Mouse (Mus musculus) bone marrow, adult 2 months (tissue): ENCODE data around the gene Atg4a-ps.

ENCODE experiments used
- CTCF ChIP-seq: fragments of 200-500 bp; IDR thresholded peaks from 2 replicates; pipeline ENCODE4 v1.5.1; 2011; ENCODE audit warnings: low read length, control low read depth; ENCODE audit not compliant: control insufficient read depth, insufficient read depth
- POLR2A ChIP-seq: fragments of 200-500 bp; IDR thresholded peaks from 2 replicates; pipeline ENCODE4 v1.6.1; 2011; ENCODE audit warnings: low read depth, mild to moderate bottlenecking, control low read depth, low read length, borderline replicate concordance; ENCODE audit not compliant: control insufficient read depth

DNA sequence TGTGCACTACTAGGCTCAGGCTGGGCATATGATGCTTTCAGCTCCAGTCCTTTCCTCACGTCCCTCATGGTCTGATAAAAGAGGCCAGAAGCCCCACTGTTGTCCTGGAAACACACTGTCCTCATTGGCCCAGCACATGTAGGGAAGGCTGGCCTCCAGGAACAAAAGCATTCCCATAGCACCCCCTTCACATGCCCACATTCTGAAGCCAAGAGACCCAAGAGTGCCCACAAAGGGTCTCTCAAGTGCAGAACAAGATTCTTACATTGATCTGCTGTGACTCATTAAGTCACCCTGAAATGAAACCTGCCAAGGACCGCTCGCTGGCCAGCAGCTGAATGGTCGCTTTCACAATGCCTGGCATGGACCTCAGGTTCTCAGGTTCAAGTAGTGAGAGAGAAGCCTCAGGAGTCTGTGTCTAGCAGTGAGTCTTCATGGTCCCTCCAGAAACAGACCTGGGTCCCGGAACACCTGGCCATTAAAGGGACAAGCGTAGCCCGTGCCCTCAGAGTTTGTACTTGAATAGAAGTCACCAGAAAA is 50.5 kb downstream of the Atg4a-ps start:
- TF ChIP-seq CTCF, result no peak
- no peak for TF ChIP-seq POLR2A
